Mouse (Mus musculus) testis, adult 2 months (tissue): ENCODE results near the gene Fcgr3. TPM values are rescaled to one million over a fixed set of nuclear protein-coding genes. Genes with fewer than 3 reads are reported as not detected.

Experiments used
- H3K27ac ChIP-seq: fragments of 200-500 bp; 2 replicates; pipeline ENCODE4 v1.5.1; 2012; ENCODE audit warnings: low read depth, low read length; ENCODE audit not compliant: control insufficient read depth, insufficient read depth
- H3K27me3 ChIP-seq: fragments of 200-500 bp; 2 replicates; pipeline ENCODE4 v1.6.1; 2012; ENCODE audit warnings: mild to moderate bottlenecking, low read length, moderate library complexity; ENCODE audit not compliant: control insufficient read depth, insufficient read depth
- H3K36me3 ChIP-seq: fragments of 200-500 bp; 2 replicates; pipeline ENCODE4 v1.6.1; 2012; ENCODE audit warnings: mild to moderate bottlenecking, low read length; ENCODE audit not compliant: control insufficient read depth, insufficient read depth
- H3K4me1 ChIP-seq: fragments of 200-500 bp; 2 replicates; pipeline ENCODE4 v1.6.1; 2012; ENCODE audit warnings: low read length; ENCODE audit not compliant: control insufficient read depth, insufficient read depth
- H3K4me3 ChIP-seq: fragments of 200-500 bp; 2 replicates; pipeline ENCODE4 v1.5.1; 2012; ENCODE audit warnings: low read depth, mild to moderate bottlenecking, low read length, moderate library complexity, mixed read lengths; ENCODE audit not compliant: control insufficient read depth
- CTCF ChIP-seq: fragments of 200-500 bp; IDR thresholded peaks from 2 replicates; pipeline ENCODE4 v1.5.1; 2012; ENCODE audit warnings: low read depth, mild to moderate bottlenecking, inconsistent platforms, low read length, moderate library complexity; ENCODE audit not compliant: control insufficient read depth, insufficient read depth, insufficient replicate concordance
- POLR2A ChIP-seq: fragments of 200-500 bp; IDR thresholded peaks from 2 replicates; pipeline ENCODE4 v1.6.1; 2012; ENCODE audit warnings: low read depth, mild to moderate bottlenecking, inconsistent platforms, low read length, moderate library complexity; ENCODE audit not compliant: control insufficient read depth
- polyA plus RNA-seq: library from polyadenylated mRNA; depleted of rRNA; stranded (reverse); fragments of >200 nt; gene quantifications from 2 replicates; pipeline ENCODE4 v1.2.3, GENCODE M21; 2012

Gene Fcgr3
- polyA plus RNA-seq, 1 experiment: 30.9 TPM

DNA sequence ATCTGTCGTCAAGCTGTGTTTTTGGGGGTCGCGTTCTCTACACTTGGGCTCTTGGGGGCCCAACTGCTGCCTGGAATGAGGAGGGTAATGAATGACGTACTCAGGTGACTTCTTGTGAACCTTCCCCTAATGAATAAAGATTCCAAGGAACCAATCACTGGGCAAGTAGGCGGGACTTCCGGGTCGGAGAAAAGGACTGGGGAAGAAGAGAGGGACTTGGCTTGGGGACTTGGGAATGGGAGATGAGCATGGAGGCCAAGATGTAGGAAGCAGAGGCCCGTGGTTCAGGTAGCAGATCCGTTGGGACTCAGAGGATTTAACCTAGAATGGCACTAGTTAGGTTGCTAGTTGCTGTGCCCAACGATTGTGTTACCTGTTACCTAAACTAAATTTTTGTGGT, 15.5 kb downstream of the Fcgr3 start:
- H3K4me1 ChIP-seq: peaks cover 6% of the 10 kb centered on the region
- H3K36me3 ChIP-seq: no peaks in the 10 kb centered on the region
- no peaks in the 10 kb centered on the region for H3K27me3 ChIP-seq
- TF ChIP-seq CTCF (no peak), POLR2A (no peak)
- peak overlapping the region; percentile 58 for H3K4me3 ChIP-seq
- H3K27ac ChIP-seq: peak overlapping the region; percentile 43; the same call in 1 of the 2 replicates

DNA sequence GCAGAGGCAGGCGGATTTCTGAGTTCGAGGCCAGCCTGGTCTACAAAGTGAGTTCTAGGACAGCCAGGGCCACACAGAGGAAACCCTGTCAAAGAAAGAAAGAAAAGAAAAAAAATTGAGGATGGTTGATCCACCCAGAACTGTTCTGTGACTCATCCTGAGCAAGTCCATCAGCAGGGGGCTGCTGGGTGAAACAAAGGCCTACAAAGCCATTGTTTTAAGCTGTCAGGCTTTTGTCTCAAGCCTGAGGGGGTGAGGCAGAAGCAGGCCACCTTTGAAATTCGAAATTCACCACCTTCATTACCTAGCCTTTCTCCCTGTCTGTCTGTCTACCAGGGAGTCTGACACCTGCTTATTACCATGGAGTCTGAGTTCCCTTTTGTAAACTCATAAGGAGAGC, 18.2 kb downstream of the Fcgr3 start:
- Histone ChIP-seq H3K27ac (no peak overlapping the region), H3K27me3 (no peaks in the 10 kb centered on the region), H3K4me1 (peaks cover 6% of the 10 kb centered on the region), H3K36me3 (no peaks in the 10 kb centered on the region), H3K4me3 (no peak overlapping the region)
- TF ChIP-seq POLR2A (no peak), CTCF (no peak)

DNA sequence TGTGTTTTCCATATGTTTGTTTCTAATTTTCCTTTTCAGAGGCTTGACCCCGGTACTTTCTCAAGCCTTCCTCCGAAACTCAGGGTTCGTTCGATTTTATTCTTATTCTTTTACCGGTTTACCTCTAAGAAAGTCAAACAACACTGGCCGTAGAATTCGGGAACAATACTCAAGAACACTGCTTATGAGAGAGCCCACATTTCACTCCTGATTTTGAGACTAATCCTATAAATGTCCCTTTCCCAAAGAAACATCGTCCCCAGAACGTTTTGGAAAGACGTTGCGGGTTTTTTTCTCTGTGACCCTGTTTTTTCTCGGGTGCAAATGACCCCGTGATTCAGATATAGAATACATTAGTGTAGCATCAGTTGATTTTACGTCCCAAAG, 19.7 kb downstream of the Fcgr3 start:
- no peaks in the 10 kb centered on the region for H3K27me3 ChIP-seq
- H3K27ac ChIP-seq: no peak overlapping the region
- no peaks in the 10 kb centered on the region for H3K36me3 ChIP-seq
- no peak for TF ChIP-seq CTCF
- TF ChIP-seq POLR2A: no peak
- peaks cover 6% of the 10 kb centered on the region for H3K4me1 ChIP-seq
- H3K4me3 ChIP-seq: peak overlapping the region; percentile 41

DNA sequence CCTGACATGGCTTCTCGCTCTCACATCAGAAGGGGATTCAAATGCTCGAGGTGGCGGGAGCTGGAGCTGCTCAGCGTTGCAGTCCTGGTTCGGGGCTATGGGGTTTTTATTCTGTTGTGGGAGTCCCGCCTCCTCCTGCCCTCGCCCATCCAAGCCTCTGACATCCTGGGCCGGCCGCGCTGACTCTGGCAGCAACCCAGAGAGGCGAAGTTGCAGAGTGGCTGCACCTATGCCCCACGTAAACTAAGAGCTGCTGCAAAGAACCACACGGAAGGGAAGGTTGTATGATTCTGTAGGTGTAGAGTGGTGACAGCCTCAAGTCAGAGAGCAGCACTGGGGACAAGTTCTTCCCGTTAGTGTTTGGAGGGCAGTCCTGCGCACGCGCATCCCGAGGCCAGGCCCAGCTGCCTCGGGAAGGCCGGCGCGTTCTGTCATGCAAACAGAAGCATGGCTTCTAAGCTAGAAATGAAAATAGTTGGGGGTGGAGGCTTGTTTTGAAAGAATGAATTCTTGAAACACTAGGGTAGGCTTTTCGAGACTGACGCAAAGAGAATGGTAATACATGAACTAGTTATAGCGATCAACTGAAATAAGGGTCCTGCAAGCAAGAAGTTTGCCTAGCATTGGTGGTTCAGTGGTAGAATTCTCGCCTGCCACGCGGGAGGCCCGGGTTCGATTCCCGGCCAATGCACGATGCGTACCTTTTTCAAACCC, 20.2 kb downstream of the Fcgr3 start:
- Histone ChIP-seq H3K4me1 (peaks cover 4% of the 10 kb centered on the region), H3K36me3 (no peaks in the 10 kb centered on the region), H3K27me3 (no peaks in the 10 kb centered on the region), H3K4me3 (peak overlapping the region; percentile 90), H3K27ac (peak overlapping the region; percentile 62)
- TF ChIP-seq POLR2A: peak; percentile 53; the same call in 1 of the 2 replicates
- no peak for TF ChIP-seq CTCF

DNA sequence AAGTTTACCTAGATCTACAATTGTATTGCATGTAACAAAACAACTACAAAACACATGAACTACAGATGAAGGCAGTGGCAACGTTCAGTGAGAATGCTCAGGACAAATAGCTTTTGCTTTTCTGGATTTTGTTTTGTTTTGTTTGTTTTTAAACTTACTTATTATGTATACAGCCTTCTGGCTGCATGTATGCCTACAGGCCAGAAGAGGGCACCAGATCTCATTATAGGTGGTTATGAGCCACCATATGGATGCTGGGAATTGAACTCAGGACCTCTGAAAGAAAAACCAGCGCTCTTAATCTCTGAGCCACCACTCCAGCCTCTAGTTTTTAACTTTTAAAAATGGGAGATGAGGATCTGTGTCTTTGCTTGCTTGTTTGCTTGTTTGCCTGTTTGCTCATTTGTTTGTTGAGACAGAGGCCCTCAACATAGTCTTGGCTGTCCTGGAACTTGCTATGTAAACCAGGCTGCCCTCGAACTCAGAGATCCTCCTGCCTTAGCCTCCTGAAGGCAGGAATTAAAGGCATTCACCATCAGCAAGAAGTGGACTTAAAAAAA, 21.1 kb downstream of the Fcgr3 start:
- TF ChIP-seq POLR2A (no peak), CTCF (no peak)
- Histone ChIP-seq H3K27ac (no peak overlapping the region), H3K4me3 (no peak overlapping the region)

DNA sequence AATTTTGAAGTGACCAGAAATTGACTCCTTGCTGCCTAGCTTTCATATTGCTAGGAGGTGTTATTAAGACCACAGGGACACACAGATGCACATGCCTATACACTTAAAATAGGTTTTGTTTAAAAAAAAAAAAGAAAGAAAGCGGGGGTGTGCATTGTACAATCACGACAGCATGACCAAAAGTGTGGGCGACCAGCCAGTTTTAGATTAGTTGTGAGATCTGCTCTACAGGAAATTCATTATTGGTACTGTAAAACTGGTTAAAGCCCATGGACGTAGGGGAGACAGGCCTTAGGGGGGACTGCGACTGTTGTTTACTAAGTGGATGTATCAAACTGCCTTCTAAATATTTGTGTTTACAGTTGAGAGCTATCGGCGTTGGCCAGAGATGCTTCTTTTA, 24.9 kb downstream of the Fcgr3 start:
- no peaks in the 10 kb centered on the region for H3K27me3 ChIP-seq
- no peaks in the 10 kb centered on the region for H3K36me3 ChIP-seq
- H3K27ac ChIP-seq: no peak overlapping the region
- TF ChIP-seq POLR2A (no peak), CTCF (no peak)
- peak overlapping the region; percentile 50; the same call in 1 of the 2 replicates for H3K4me3 ChIP-seq
- H3K4me1 ChIP-seq: peaks cover 2% of the 10 kb centered on the region

More for the DNA sequence above, 21.1 kb downstream of the Fcgr3 start:
- H3K36me3 ChIP-seq: no peaks in the 10 kb centered on the region
- no peaks in the 10 kb centered on the region for H3K27me3 ChIP-seq
- no peaks in the 10 kb centered on the region; the same call in 1 of the 2 replicates for H3K4me1 ChIP-seq

DNA sequence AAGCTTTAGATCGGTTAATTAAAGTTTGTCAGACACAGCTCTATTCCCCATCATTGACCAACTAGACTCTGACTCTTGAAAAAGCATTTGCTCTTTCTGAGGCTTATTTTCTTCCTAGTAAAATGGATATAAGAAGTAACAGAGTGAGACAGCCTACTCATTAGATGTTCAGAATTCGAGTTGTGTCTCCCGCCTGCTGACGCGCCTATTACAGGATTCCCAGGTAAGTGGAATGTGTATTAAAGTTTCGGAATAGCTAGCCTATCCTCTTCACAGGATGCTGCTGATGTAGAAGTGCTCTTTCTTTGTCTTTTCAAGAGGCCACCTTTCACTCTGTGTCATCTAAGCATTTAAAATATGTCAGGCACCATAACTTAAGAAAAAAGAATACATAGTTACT, 25.6 kb downstream of the Fcgr3 start:
- TF ChIP-seq CTCF (no peak), POLR2A (no peak)
- H3K36me3 ChIP-seq: no peaks in the 10 kb centered on the region
- no peak overlapping the region for H3K27ac ChIP-seq
- peaks cover 2% of the 10 kb centered on the region for H3K4me1 ChIP-seq
- peak overlapping the region; percentile 14; the same call in 1 of the 2 replicates for H3K4me3 ChIP-seq
- H3K27me3 ChIP-seq: no peaks in the 10 kb centered on the region
